Comparison of ENCODE assay signal across 18 mouse cellular contexts in genomic region chr2:138262885-138263284, GRCm38 (mm10). TPM values are rescaled to one million over a fixed set of nuclear protein-coding genes. Genes with fewer than 3 reads are reported as not detected.
DNase-seq lines count a peak whose midpoint lies in the region; TF ChIP-seq lines count a peak whose summit lies in the region.
"Had no signal": no experiment of that assay in that cellular context is flagged by ENCODE, and none has a peak within 500 bp of the region (broad histone marks: within the 10 kb centered on the region; RNA-seq: fewer than 3 reads in every experiment).

No protein-coding gene starts in this region.

- H3K9ac ChIP-seq in heart, adult 2 months (ENCODE audit: low read depth, low read length) = peak overlapping the region; percentile 50
- H3K9ac ChIP-seq: embryonic facial prominence, embryonic 13.5 days; hindbrain, embryonic 15.5 days; limb, embryonic 15.5 days; neural tube, embryonic 12.5 days had no signal

- no peak for TF ChIP-seq EP300 in heart, adult 2 months (IDR thresholded peaks at IDR 0.05; ENCODE audit: insufficient read depth, low read depth, low read length)

- TF ChIP-seq CTCF in heart, adult 2 months (IDR thresholded peaks at IDR 0.05) = no peak
- no peak for TF ChIP-seq CTCF in lung, adult 2 months (IDR thresholded peaks at IDR 0.05; ENCODE audit: insufficient read depth, low read length)

- no peaks in the 10 kb centered on the region for H3K27me3 ChIP-seq in heart, adult 2 months (ENCODE audit: control insufficient read depth, insufficient read depth, low read length)
- H3K27me3 ChIP-seq: embryonic facial prominence, embryonic 13.5 days; hindbrain, embryonic 15.5 days; limb, embryonic 15.5 days; neural tube, embryonic 12.5 days had no signal

- intact Hi-C loops in heart, adult 2 months (cut with DNase I) = no loop called here
- intact Hi-C loops in heart, postnatal 36 days (cut with DNase I) = no loop called here

- TF ChIP-seq POLR2A in heart, adult 2 months (IDR thresholded peaks at IDR 0.05; ENCODE audit: insufficient read depth, low read depth, low read length) = no peak
- no peak for TF ChIP-seq POLR2A in lung, adult 2 months (IDR thresholded peaks at IDR 0.05; ENCODE audit: borderline replicate concordance, extremely low read depth, low read depth, low read length)

- H3K36me3 ChIP-seq in heart, adult 2 months (ENCODE audit: control insufficient read depth, insufficient read depth, low read length) = peaks cover 24% of the 10 kb centered on the region
- H3K36me3 ChIP-seq: embryonic facial prominence, embryonic 13.5 days; hindbrain, embryonic 15.5 days; limb, embryonic 15.5 days; neural tube, embryonic 12.5 days had no signal

- peak overlapping the region; percentile 8; the same call in 1 of the 2 replicates for H3K4me3 ChIP-seq in heart, adult 2 months
- H3K4me3 ChIP-seq in lung, adult 2 months (replicated peaks; ENCODE audit: extremely low read depth, low read depth, low read length) = peak overlapping the region; percentile 10
- peak overlapping the region; percentile 47 for H3K4me3 ChIP-seq in brown adipose tissue, adult 24 weeks (ENCODE audit: insufficient read depth, low read depth, low read length)
- H3K4me3 ChIP-seq: embryonic facial prominence, embryonic 13.5 days; hindbrain, embryonic 15.5 days; limb, embryonic 15.5 days; neural tube, embryonic 12.5 days had no signal

- no peak for DNase-seq in heart, adult 2 months
- DNase-seq in heart, postnatal 36 days = no peak
- DNase-seq in lung, adult 2 months = no peak
- DNase-seq in lung, postnatal 25 days (ENCODE audit: low spot score) = no peak
- peak; percentile 28 for DNase-seq in lung, postnatal 10 days
- DNase-seq in left cerebral cortex, adult 11 months (ENCODE audit: low spot score) = no peak
- no peak for DNase-seq in adrenal gland, postnatal 36 days
- DNase-seq: adrenal gland, postnatal 25 days; cerebellum, adult 9-11 months; heart, postnatal 10 days; kidney, adult 2 months; kidney, postnatal 36 days; thymus, adult 2 months had no signal

- H3K27ac ChIP-seq in heart, adult 2 months = peak overlapping the region; percentile 12; the same call in 1 of the 2 replicates
- peak overlapping the region; percentile 26 for H3K27ac ChIP-seq in brown adipose tissue, adult 24 weeks (replicated peaks; ENCODE audit: low read depth, low read length)
- H3K27ac ChIP-seq: embryonic facial prominence, embryonic 13.5 days; hindbrain, embryonic 15.5 days; limb, embryonic 15.5 days; neural tube, embryonic 12.5 days had no signal

- peaks cover 23% of the 10 kb centered on the region for H3K4me1 ChIP-seq in heart, adult 2 months (ENCODE audit: control insufficient read depth, insufficient read depth, low read length)
- peaks cover 53% of the 10 kb centered on the region for H3K4me1 ChIP-seq in lung, adult 2 months (ENCODE audit: control insufficient read depth, insufficient read depth, low read length)
- peaks cover 34% of the 10 kb centered on the region for H3K4me1 ChIP-seq in brown adipose tissue, adult 24 weeks (ENCODE audit: control insufficient read depth, insufficient read depth, insufficient read length, low read length)

- peaks cover 7% of the 10 kb centered on the region for H3K79me2 ChIP-seq in heart, adult 2 months (replicated peaks; ENCODE audit: control insufficient read depth, insufficient read depth, low read length)

- WGBS in heart, adult 2 months = 33% methylated on average over 11 of the region's 11 CpGs
- WGBS in lung, adult 2 months = 34% methylated on average over 11 of the region's 11 CpGs

RNA-seq across cellular contexts. Expression of gene Btbd3, which starts 6.5 kb away (rescaled TPM):
- 10 to 100 TPM; 12.9 to 14.4 TPM for total RNA-seq in heart, adult 2 months (2021)
- 7.1 and 10.5 TPM in 2 replicates for polyA plus RNA-seq in heart, adult 2 months (2012; rRNA removed)
- 10 to 100 TPM; 13.8 to 17.0 TPM for total RNA-seq in heart, postnatal 36 days (2021)
- polyA plus RNA-seq in lung, adult 2 months (2012; rRNA removed) = 18.5 and 27.9 TPM in 2 replicates
- polyA plus RNA-seq in brown adipose tissue, adult 24 weeks (2012; ENCODE audit: insufficient read depth, insufficient read length, missing spikeins) = 9.1 and 9.5 TPM in 2 replicates
- 10 to 100 TPM; 19.6 to 22.6 TPM for total RNA-seq in adrenal gland, postnatal 36 days (2021)
